Mouse (Mus musculus) heart, embryonic 16.5 days (tissue): ENCODE measurements around the gene Prr22. TPM values are rescaled to one million over a fixed set of nuclear protein-coding genes. Genes with fewer than 3 reads are reported as not detected.

Experiments used
- ATAC-seq: fragments of 200-750 bp; cut with Nextera tagmentation; replicated peaks from 2 replicates; pipeline ENCODE4 v1.8.0; 2017; ENCODE audit warnings: moderate number of reproducible peaks; ENCODE audit not compliant: insufficient read depth, low FRiP score; ENCODE audit errors: extremely low read depth
- H3K27ac ChIP-seq: fragments of 300-500 bp; sonication (generic); 2 replicates; pipeline ENCODE4 v1.5.1; 2014; ENCODE audit warnings: mild to moderate bottlenecking, low read length, control low read depth, moderate library complexity
- H3K27me3 ChIP-seq: fragments of 300-500 bp; sonication (generic); 2 replicates; pipeline ENCODE4 v1.6.1; 2014; ENCODE audit warnings: low read length, mixed read lengths; ENCODE audit not compliant: control insufficient read depth, insufficient read depth
- H3K36me3 ChIP-seq: fragments of 300-500 bp; sonication (generic); 2 replicates; pipeline ENCODE4 v1.6.1; 2014; ENCODE audit not compliant: control insufficient read depth, insufficient read depth
- H3K4me1 ChIP-seq: fragments of 300-500 bp; sonication (generic); 2 replicates; pipeline ENCODE4 v1.6.1; 2014; ENCODE audit warnings: low read length, mixed read lengths; ENCODE audit not compliant: control insufficient read depth, insufficient read depth
- H3K4me2 ChIP-seq: fragments of 300-500 bp; sonication (generic); 2 replicates; pipeline ENCODE4 v1.6.1; 2014; ENCODE audit warnings: low read depth, mild to moderate bottlenecking, control low read depth, low read length
- H3K4me3 ChIP-seq: fragments of 300-500 bp; sonication (generic); 2 replicates; pipeline ENCODE4 v1.5.1; 2014; ENCODE audit warnings: mild to moderate bottlenecking, control low read depth, low read length
- H3K9ac ChIP-seq: fragments of 300-500 bp; sonication (generic); 2 replicates; pipeline ENCODE4 v1.6.1; 2014; ENCODE audit warnings: low read length, control low read depth
- H3K9me3 ChIP-seq: fragments of 300-500 bp; sonication (generic); replicated peaks from 2 replicates; pipeline ENCODE4 v1.6.1; 2016; ENCODE audit warnings: low read length; ENCODE audit not compliant: control insufficient read depth
- WGBS: fragments of 180-500 bp; shearing (Covaris S2); extraction: QIAGEN DNeasy Blood & Tissue Kit; methylation state at CpG from one replicate; pipeline ENCODE4 v1.1.7; 2014; 5-methylcytosine and 5-hydroxymethylcytosine counted together
- polyA plus RNA-seq: library from polyadenylated mRNA; unstranded; fragments of >200 nt; fragmentation: Nextera tagmentation; extraction: Ambion mirVana; gene quantifications from 2 replicates; pipeline ENCODE4 v1.2.1, GENCODE M21; 2015

Prr22 gene
- polyA plus RNA-seq, 1 experiment from 2014 or later: 1.2 TPM

GRCm38 (mm10) chr17:56788886-56789285, 18.8 kb downstream of the Prr22 start:
- Histone ChIP-seq H3K4me1 (peaks cover 5% of the 10 kb centered on the region; the same call in 1 of the 2 replicates), H3K9ac (no peak overlapping the region), H3K27ac (no peak overlapping the region), H3K9me3 (no peaks in the 10 kb centered on the region), H3K4me3 (no peak overlapping the region), H3K36me3 (0 out of 2 replicates have a peak, but pooled peaks cover 2% of the 10 kb centered on the region), H3K4me2 (no peak overlapping the region), H3K27me3 (no peaks in the 10 kb centered on the region)
- 61% methylated on average over 3 of the region's 3 CpGs for WGBS
- ATAC-seq: no peak

DNA sequence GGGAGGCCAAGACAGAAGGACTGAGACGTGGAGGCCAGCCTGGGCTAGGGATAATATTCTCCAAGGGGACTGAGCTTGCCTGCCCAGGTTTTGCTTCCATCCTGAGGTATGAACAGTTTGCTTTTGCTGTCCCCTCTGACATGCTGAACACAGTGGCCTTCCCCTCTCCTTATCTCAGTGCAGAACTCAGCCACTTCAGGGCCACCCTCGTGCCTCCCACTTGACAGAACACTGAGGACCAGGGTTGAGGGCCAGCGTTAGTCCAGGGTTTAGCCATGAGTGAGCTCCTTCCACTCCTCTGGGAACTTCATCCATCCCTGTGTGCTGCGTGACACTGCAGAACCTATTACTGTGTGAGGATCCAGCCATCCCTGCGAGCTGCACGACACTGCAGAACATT, 19.2 kb downstream of the Prr22 start:
- Histone ChIP-seq H3K9me3 (no peaks in the 10 kb centered on the region), H3K9ac (no peak overlapping the region), H3K4me2 (no peak overlapping the region), H3K27me3 (no peaks in the 10 kb centered on the region), H3K36me3 (no peaks in the 10 kb centered on the region), H3K27ac (no peak overlapping the region), H3K4me3 (no peak overlapping the region), H3K4me1 (peaks cover 5% of the 10 kb centered on the region; the same call in 1 of the 2 replicates)
- no peak for ATAC-seq
- WGBS: 61% methylated on average over 6 of the region's 6 CpGs

DNA sequence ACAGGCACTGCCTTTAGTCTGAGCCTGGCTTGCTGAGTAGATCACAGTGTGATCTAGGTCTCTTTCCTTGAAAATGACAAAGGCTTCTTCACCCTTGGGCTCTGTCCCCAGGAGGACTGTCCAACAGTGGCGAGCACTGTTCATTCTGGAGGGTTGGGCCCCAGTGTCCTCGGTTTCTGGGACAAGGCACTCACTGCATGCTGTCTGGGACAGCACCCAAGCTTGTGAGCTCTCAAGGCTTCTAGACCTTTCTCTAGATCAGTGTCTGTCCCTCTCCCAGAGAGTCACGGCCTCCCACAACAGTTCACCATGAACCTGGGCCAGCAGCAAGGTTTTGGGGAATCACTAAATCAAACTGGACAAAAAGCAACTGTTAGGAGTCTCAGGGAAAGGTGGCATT, 22.5 kb downstream of the Prr22 start:
- Histone ChIP-seq H3K27ac (no peak overlapping the region), H3K4me1 (peaks cover 5% of the 10 kb centered on the region; the same call in 1 of the 2 replicates), H3K9me3 (no peaks in the 10 kb centered on the region), H3K4me3 (no peak overlapping the region), H3K9ac (no peak overlapping the region), H3K4me2 (no peak overlapping the region), H3K27me3 (no peaks in the 10 kb centered on the region), H3K36me3 (no peaks in the 10 kb centered on the region)
- WGBS: 76% methylated on average over 3 of the region's 3 CpGs
- no peak for ATAC-seq

- ATAC-seq: no peak
- H3K36me3 ChIP-seq: no peaks in the 10 kb centered on the region
- no peak overlapping the region for H3K9ac ChIP-seq
- H3K9me3 ChIP-seq: no peaks in the 10 kb centered on the region
- no peaks in the 10 kb centered on the region for H3K27me3 ChIP-seq
- no peak overlapping the region for H3K27ac ChIP-seq
- peaks cover 3% of the 10 kb centered on the region; the same call in 1 of the 2 replicates for H3K4me1 ChIP-seq
- no peak overlapping the region for H3K4me2 ChIP-seq
- 69% methylated on average over 6 of the region's 6 CpGs for WGBS
- H3K4me3 ChIP-seq: no peak overlapping the region
Measured at GRCm38 (mm10) chr17:56793614-56794319, 23.7 kb downstream of the Prr22 start.

GRCm38 (mm10) chr17:56799276-56799675, 29.2 kb downstream of the Prr22 start:
- Histone ChIP-seq H3K4me1 (no peaks in the 10 kb centered on the region), H3K9ac (no peak overlapping the region), H3K4me2 (no peak overlapping the region), H3K9me3 (no peaks in the 10 kb centered on the region), H3K4me3 (no peak overlapping the region), H3K36me3 (0 out of 2 replicates have a peak, but pooled peaks cover 3% of the 10 kb centered on the region), H3K27me3 (no peaks in the 10 kb centered on the region), H3K27ac (no peak overlapping the region)
- WGBS: 81% methylated on average over 3 of the region's 3 CpGs
- ATAC-seq: no peak

DNA sequence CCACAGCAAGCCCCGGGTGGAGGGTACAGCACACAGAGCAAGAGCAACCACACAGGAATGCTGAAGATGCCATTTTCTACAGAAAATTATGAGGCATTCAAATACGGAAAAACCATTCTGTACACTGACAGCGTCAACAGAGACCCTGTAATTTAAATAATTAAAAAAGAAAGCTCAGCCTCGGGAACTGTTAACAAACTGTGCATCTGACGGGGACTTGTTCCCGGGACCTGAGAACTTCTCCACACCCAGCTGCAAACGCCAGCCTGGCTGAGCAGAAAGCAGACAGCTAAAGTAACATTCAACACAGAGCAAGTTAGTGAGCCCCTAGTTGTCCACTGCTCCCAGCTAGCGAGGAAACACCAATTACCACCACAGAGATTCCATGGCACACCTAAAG, 32.0 kb downstream of the Prr22 start:
- 79% methylated on average over 8 of the region's 8 CpGs for WGBS
- no peak overlapping the region for H3K4me3 ChIP-seq
- no peak overlapping the region for H3K27ac ChIP-seq
- H3K9ac ChIP-seq: no peak overlapping the region
- H3K27me3 ChIP-seq: no peaks in the 10 kb centered on the region
- H3K36me3 ChIP-seq: 0 out of 2 replicates have a peak, but pooled peaks cover 3% of the 10 kb centered on the region
- H3K4me2 ChIP-seq: no peak overlapping the region
- H3K9me3 ChIP-seq: no peaks in the 10 kb centered on the region
- no peaks in the 10 kb centered on the region for H3K4me1 ChIP-seq
- no peak for ATAC-seq

DNA sequence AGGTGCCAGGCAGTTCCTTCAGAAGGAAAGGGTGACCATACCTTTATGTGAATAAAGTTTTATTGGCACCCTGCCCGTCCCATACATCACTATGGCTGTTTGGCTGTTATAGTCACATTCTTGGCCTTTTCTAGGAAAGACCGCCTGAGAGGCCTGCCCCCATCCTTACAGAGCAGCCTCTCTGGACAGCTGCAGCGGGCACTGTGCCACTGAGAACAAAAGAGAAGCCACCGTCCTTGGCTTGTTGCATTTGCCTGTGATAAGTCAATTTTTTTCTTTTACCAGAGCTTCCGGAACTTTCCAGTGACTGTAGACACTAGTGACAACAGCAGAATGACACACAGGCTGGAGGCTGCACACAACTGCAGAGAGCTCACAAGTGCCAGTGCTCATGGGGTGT, 34.9 kb downstream of the Prr22 start:
- Histone ChIP-seq H3K9me3 (no peaks in the 10 kb centered on the region), H3K27ac (no peak overlapping the region), H3K27me3 (no peaks in the 10 kb centered on the region), H3K4me1 (peaks cover 7% of the 10 kb centered on the region), H3K9ac (peak overlapping the region; percentile 14; the same call in 1 of the 2 replicates), H3K36me3 (0 out of 2 replicates have a peak, but pooled peaks cover 3% of the 10 kb centered on the region), H3K4me2 (no peak overlapping the region), H3K4me3 (no peak overlapping the region)
- ATAC-seq: no peak
- 67% methylated on average over 5 of the region's 5 CpGs for WGBS

DNA sequence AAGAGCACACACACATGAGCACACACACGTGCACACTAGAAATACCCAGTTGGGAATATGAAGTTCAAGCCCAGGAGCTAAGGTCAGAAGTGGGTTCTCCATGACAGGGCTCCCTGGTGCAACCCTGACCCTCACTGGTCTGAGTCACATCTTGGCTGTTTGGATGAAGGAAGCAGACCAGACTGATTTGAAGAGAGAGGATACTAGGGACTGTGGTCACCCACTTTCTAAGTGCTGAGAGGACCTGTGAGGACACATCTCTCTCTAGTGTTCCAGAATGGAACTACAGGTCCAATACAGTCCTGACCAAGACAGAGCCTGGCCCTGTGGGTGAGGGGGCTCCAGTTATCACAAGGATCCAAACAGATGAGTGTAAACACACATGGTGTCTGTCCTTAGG, 35.7 kb downstream of the Prr22 start:
- Histone ChIP-seq H3K4me2 (no peak overlapping the region), H3K36me3 (0 out of 2 replicates have a peak, but pooled peaks cover 3% of the 10 kb centered on the region), H3K9ac (no peak overlapping the region), H3K27me3 (no peaks in the 10 kb centered on the region), H3K9me3 (no peaks in the 10 kb centered on the region), H3K27ac (no peak overlapping the region), H3K4me1 (peaks cover 14% of the 10 kb centered on the region), H3K4me3 (no peak overlapping the region)
- WGBS: 71% methylated on average over 1 of the region's 1 CpGs
- no peak for ATAC-seq

DNA sequence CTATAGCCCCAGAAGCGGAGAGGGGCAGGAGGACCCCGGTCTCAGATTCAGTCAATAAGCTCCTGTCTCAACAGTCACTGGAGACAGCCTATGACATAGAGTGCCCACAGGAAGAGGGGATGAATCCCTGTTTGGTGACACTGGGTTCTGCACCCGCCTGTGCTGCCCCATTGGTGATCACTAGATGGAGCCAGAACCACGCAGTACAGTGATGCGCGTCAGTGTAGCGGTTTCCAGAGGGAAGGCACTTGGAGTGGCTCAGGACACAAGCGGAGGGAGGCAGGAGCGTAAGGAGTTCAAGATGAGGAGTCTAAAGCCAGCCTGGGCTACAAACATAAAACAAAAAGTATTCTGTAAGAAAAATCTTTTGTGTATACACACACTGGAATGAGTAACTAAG, 38.5 kb downstream of the Prr22 start:
- no peaks in the 10 kb centered on the region for H3K27me3 ChIP-seq
- H3K36me3 ChIP-seq: no peaks in the 10 kb centered on the region
- H3K4me1 ChIP-seq: peaks cover 19% of the 10 kb centered on the region
- no peaks in the 10 kb centered on the region for H3K9me3 ChIP-seq
- H3K4me3 ChIP-seq: no peak overlapping the region
- ATAC-seq: peak; percentile 57
- WGBS: 9% methylated on average over 9 of the region's 9 CpGs
- H3K4me2 ChIP-seq: no peak overlapping the region
- no peak overlapping the region for H3K27ac ChIP-seq
- H3K9ac ChIP-seq: no peak overlapping the region
